Mouse (Mus musculus): ENCODE data around the gene Drg2.

The Drg2 gene

DNA sequence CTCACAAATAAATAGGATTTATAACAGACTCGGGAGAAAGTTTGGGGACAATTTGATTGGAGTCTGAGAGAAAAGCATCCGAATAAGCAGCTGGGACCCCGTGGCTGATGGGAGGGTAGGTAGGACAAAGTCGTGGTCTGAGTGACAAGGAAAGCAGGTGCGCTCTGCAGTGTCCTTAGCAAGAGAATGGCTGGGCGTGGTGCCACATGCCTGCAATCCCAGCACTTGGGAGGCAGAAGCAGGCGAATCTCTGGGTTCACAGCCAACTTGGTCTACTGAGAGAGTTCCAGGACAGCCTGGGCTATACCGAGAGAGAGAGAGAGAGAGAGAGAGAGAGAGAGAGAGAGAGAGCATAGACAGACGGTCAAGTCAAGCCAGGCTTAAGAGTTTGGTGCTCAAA, 16.4 kb downstream of the Drg2 start:
- DNase-seq = no peak

DNA sequence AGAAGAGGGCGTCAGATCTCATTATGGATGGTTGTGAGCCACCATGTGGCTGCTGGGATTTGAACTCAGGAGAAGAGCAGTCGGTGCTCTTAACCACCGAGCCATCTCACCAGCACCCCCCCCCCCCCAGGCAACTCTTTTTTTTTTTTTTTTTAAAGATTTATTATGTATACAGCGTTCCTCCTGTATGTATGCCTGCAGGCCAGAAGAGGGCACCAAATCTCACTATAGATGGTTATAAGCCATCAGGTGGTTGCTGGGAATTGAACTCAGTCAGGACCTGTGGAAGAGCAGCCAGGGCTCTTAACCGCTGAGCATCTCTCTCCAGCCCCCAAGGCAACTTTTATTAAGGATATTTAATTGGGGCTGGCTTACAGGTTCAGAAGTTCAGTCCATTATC, 20.1 kb downstream of the Drg2 start:
- no peak for DNase-seq

DNA sequence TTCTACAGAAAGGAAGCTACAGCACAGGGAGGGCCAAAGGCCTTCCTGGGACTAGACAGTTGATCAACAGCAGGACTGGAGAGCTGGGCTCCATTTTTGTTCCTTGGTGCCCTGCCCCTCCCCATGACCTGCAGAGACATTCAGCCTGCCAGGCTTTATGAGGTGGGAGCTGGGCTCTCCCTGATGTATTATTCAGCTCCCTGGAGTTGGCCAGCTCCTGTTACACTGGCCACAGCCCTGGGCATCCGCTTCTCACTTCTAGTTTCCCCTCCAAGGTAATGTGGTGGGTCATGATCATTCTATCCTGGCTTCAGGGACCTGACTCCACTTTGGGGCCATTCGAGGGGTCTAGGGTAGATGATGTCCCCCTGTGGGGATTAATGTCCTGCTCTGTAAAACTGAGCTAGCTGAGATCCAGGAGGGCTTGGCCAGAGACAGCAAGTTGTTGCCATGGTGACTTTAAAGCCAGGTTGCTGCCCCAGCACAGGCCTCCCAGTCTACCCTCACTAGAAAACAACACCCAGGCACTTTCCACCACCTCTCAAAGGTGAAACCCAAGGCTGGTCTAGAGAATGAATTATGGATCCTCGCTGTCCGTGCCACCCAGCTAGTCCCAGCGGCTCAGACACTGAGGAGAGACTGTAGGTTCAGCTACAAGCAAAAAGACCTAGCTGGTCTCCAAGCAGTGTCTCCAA, 21.4 kb downstream of the Drg2 start:
- DNase-seq = no peak

DNA sequence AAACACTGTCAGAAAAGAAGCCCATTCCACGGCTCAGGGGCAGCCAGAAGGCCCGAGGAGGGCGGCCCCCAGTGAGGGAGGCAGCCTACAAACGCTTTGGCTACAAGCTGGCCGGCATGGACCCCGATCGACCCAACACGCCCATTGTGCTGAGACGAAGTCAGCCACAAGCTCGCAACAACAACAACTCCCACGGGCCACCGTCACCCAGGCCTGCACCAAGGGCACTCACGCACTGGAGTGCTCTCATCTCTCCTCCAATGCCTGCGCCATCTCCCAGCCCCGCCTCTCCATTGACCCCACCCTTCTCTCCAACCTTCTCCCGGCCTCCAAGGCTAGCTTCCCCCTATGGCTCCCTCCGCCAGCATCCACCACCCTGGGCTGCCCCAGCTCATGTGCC, 23.7 kb downstream of the Drg2 start:
- DNase-seq = no peak

DNA sequence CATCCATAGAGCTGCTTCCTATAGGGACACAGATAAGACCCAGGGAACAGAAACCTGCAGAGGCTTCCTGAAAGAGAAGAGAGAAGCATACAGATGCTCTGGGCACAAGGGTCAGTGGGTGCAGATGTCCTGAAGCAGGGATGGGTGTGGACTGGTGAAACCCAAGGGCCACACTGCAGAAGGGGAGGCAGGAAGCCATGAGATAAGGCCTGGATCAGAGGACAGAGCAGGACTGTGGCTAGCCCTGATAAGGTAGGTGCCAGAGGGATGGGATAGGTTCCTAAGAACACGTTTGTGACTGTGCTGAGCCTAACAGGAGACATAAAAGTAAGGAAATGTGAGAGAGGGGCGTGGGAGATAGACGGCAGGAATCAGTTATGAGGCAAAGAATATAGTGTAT, 31.9 kb downstream of the Drg2 start:
- DNase-seq = no peak

DNA sequence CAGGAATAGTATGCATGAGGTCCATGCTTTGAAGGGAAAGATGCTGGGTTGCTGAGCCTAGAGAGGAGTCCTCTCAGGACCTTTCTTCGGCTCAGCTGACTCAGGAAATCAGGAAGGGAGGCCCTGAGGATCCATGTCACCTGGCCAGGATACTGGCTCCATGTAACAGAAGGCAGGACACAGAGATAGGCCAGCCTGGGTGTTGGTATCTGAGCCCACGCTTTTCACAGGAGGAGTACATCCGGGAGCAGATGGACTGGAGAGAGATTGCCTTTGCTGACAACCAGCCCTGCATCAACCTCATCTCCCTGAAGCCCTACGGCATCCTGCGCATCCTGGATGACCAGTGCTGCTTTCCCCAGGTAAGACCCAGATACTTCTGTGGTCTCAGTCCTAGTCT, 38.3 kb downstream of the Drg2 start:
- DNase-seq = peak; percentile 30 to 33

DNA sequence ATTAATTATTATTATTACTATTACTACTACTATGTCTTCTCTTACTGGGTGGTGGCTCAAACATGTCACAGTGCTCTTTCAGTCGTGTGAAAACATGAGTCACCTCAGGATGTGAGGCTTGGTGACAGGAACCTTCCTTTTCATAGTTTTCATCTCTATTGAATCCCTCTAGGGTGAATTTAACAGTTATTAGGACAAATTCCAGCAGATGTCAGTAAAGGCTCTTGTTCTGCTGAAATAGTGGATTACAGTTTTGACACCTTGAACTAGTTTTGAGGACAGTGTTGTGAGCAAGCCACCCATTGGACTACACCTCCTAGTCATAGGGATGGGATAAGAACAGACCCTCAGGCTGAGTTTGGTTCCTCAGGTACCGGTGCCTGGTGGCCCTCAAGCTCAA, 41.3 kb downstream of the Drg2 start:
- DNase-seq = no peak

DNA sequence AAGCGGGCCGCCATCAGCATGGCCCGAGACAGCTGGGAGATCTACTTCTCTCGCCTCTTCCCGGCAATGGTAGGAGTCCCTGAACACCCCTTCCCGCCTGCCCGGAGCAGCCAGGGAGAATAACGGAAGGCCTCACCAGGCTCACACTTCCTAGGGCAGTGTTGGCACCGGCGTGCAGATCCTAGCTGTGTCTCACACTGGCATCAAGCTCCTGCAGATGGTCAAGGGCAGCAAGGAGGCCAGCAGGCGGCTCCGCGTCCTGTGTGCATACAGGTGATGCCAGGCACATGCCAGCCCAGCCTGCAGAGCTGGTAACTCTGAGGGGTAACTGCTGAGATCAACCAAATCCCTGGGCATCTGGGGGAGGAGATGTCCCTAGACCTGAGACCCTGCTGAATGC, 52.9 kb downstream of the Drg2 start:
- peak; percentile 44 to 59 for DNase-seq

DNA sequence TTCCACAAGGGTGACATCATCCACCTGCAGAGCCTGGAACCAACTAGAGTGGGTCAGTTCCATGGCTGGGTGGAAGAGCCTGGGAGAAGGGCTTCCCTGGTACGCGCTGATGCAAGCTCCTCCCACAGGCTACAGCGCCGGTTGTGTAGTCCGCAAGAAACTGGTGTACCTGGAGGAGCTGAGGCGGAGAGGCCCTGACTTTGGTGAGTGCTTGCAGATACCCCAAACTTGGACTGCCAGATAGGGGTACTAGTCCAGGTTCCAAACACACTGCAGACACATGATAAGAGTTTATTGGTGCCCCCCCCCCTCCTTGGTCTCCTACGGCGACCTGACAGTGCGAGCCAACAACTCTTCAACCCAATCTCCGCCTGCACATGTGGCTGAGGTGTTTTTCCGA, 54.6 kb downstream of the Drg2 start:
- DNase-seq = no peak

DNA sequence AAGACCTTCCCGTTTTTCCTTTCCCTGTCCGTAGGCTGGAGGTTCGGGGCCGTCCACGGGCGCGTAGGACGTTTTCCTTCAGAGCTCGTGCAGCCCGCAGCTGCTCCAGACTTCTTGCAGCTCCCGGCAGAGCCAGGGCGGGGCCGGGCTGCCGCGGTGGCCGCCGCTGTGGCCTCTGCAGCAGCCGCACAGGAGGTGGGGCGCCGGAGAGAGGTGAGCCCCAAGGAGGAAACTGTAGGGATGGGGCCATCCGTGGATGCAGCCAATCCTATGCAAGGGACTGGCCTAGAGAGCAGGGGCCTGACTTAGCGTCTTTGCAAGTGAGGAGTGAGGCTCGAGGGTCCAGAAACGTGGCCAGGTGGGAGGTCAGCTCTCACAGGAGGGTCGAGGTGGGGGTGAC, 55.1 kb downstream of the Drg2 start:
- no peak for DNase-seq

DNA sequence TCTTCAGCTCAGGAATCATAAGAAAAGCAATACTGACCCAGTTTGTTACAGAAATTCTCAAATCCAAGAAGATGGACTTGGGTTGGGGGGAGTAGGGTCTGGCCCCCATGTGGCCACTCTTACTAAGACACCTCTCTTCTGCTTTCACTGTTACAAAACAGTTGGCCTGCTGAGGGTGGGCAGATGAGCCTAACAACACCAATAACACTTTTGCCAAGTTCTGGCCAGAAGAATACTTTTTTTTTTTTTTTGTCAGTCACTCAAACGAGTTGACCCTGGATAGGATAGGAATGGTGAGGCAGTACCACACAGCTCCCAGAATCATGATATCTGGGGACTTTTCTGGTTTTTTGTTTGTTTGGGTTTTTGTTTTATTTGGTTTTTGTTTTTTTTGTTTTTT, 57.5 kb downstream of the Drg2 start:
- DNase-seq = no peak

DNA sequence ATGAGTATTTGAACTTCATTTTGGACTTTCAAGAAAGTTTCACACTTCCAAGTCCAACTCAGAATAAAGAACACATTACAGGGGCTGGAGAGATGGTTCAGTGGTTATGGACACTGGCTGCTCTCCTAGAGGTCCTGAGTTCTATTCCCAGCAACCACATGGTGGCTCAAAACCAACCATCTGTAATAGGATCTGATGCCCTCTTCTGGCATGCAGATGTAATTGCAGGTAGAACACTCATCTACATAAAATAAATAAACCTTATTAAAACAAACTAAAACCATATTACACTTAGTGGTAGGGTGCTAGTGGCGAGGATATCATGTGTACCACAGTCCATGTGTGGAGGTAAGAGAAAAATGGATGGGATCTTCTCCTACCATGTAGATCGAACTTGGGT, 58.1 kb downstream of the Drg2 start:
- no peak for DNase-seq

DNA sequence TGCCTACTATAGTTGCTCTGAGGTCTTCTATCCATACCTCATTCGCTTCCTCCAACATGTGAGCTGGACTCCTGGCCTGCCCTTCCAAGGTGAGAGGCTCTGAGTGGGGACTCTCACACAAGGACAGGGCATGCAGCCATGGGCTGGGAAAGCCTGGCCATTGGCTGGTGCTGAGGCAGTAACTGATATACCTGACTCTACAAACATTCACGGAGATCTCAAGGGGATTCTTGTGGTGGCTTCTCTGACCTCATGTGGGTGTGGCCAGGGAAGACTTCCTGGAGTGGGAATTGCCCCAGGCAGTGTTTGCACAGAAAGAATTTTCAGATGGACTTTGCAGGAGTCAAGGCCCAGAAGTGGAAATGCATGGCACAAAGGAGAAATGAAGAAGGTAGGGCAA, 60.5 kb downstream of the Drg2 start:
- DNase-seq = no peak

DNA sequence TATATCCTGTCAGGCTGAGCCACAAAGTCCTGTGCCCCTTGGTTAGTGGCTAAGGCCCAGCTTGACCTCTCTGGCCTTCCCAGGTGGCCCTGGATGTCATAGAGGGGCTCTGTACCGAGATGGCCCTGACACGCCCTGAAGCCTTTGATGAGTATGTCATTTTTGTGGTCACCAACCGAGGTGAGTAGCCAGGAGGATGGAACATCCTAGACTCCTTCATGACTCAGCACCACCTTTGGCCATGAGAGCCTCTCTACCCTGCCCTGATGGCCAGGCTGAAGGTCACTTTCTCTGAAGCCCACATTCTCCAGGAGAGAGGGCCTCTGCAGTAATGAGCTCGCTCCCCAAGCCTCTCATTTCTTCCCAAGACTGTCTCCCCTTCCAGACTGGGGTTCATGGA, 63.9 kb downstream of the Drg2 start:
- DNase-seq = no peak
